Mouse (Mus musculus) granulocyte monocyte progenitor cell, adult 5-6 weeks (primary cell): Measurements from ENCODE around the gene Marveld1. TPM values are rescaled to one million over a fixed set of nuclear protein-coding genes. Genes with fewer than 3 reads are reported as not detected.

Experiments
- ATAC-seq: replicated peaks from 2 replicates; pipeline ENCODE4 v1.8.0; 2016; ENCODE audit warnings: mild to moderate bottlenecking, moderate TSS enrichment, inconsistent platforms; ENCODE audit not compliant: poor library complexity, severe bottlenecking
- total RNA-seq, 2 experiments: library from RNA; stranded (forward) in 1 of 2; stranded (reverse) in 1 of 2; fragments of 200-712, 200-1000 nt in 1 of 2; fragments of >200 nt in 1 of 2; fragmentation: Nextera tagmentation in 1 of 2; gene quantifications; 2 replicates each; pipeline ENCODE4 v1.2.3; 2014 to 2017

Gene Marveld1
- total RNA-seq, 2 experiments from 2014 or later: 13.9 to 15.1 TPM

GRCm38 (mm10) chr19:42169322-42169975 is 22.2 kb downstream of the Marveld1 start:
- ATAC-seq: no peak

- ATAC-seq: peak; percentile 87
These were observed 23.1 kb downstream of the Marveld1 start for GRCm38 (mm10) chr19:42170025-42170969.

- ATAC-seq: peak; percentile 89
These were observed 29.6 kb downstream of the Marveld1 start for GRCm38 (mm10) chr19:42176841-42177240.

GRCm38 (mm10) chr19:42177461-42177860 is 30.3 kb downstream of the Marveld1 start:
- peak; percentile 5; the same call in 1 of the 2 replicates for ATAC-seq

GRCm38 (mm10) chr19:42179356-42179755 is 32.2 kb downstream of the Marveld1 start:
- no peak for ATAC-seq

GRCm38 (mm10) chr19:42182673-42183072 is 35.5 kb downstream of the Marveld1 start:
- no peak for ATAC-seq

- ATAC-seq: no peak
These were observed 42.5 kb downstream of the Marveld1 start for GRCm38 (mm10) chr19:42189735-42190134.

GRCm38 (mm10) chr19:42190494-42190893 is 43.3 kb downstream of the Marveld1 start:
- peak; percentile 67 for ATAC-seq

GRCm38 (mm10) chr19:42193311-42193710 is 46.1 kb downstream of the Marveld1 start:
- ATAC-seq: no peak

- no peak for ATAC-seq
These were observed 49.2 kb downstream of the Marveld1 start for GRCm38 (mm10) chr19:42196378-42196777.

- no peak for ATAC-seq
These were observed 49.9 kb downstream of the Marveld1 start for GRCm38 (mm10) chr19:42197066-42197465.

GRCm38 (mm10) chr19:42198026-42198425 is 50.8 kb downstream of the Marveld1 start:
- ATAC-seq: no peak

Other genes starting within 250 kb of the Marveld1 start
- gene Pgam1, start 235.5 kb upstream of the Marveld1 start, total RNA-seq (2014; fragmentation: Nextera tagmentation): 865 and 869 TPM in 2 replicates
- gene Pgam1, start 235.5 kb upstream of the Marveld1 start, total RNA-seq (2017): 502 and 504 TPM in 2 replicates
- 62.5 and 87.5 TPM in 2 replicates for gene Exosc1, start 214.0 kb upstream of the Marveld1 start, total RNA-seq (2014; fragmentation: Nextera tagmentation)
- gene Exosc1, start 214.0 kb upstream of the Marveld1 start, total RNA-seq (2017): 69.5 and 82.4 TPM in 2 replicates
- gene Zdhhc16, start 213.9 kb upstream of the Marveld1 start, total RNA-seq (2014; fragmentation: Nextera tagmentation): 77.4 and 78.5 TPM in 2 replicates
- gene Zdhhc16, start 213.9 kb upstream of the Marveld1 start, total RNA-seq (2017): 42.4 and 47.2 TPM in 2 replicates
- 56.9 and 59.4 TPM in 2 replicates for gene Mms19, start 166.2 kb upstream of the Marveld1 start, total RNA-seq (2014; fragmentation: Nextera tagmentation)
- 36.2 and 37.4 TPM in 2 replicates for gene Mms19, start 166.2 kb upstream of the Marveld1 start, total RNA-seq (2017)
- 25.4 and 38.5 TPM in 2 replicates for gene Ubtd1, start 165.6 kb upstream of the Marveld1 start, total RNA-seq (2014; fragmentation: Nextera tagmentation)
- gene Ubtd1, start 165.6 kb upstream of the Marveld1 start, total RNA-seq (2017): 6.4 and 9.5 TPM in 2 replicates
- gene Ankrd2, start 111.4 kb upstream of the Marveld1 start, total RNA-seq (2014; fragmentation: Nextera tagmentation): not detected in 2 replicates
- not detected in 2 replicates for gene Ankrd2, start 111.4 kb upstream of the Marveld1 start, total RNA-seq (2017)
- gene Hoga1, start 101.8 kb upstream of the Marveld1 start, total RNA-seq (2014; fragmentation: Nextera tagmentation): not detected in 2 replicates
- not detected in 2 replicates for gene Hoga1, start 101.8 kb upstream of the Marveld1 start, total RNA-seq (2017)
- gene 4933411K16Rik, start 95.2 kb upstream of the Marveld1 start, total RNA-seq (2014; fragmentation: Nextera tagmentation): not detected in 2 replicates
- not detected in 2 replicates for gene 4933411K16Rik, start 95.2 kb upstream of the Marveld1 start, total RNA-seq (2017)
- 1.5 and 2.5 TPM in 2 replicates for gene Morn4, start 61.0 kb upstream of the Marveld1 start, total RNA-seq (2014; fragmentation: Nextera tagmentation)
- 0.09 and 0.72 TPM in 2 replicates for gene Morn4, start 61.0 kb upstream of the Marveld1 start, total RNA-seq (2017)
- gene Pi4k2a, start 56.9 kb upstream of the Marveld1 start, total RNA-seq (2014; fragmentation: Nextera tagmentation): 19.1 and 21.9 TPM in 2 replicates
- gene Pi4k2a, start 56.9 kb upstream of the Marveld1 start, total RNA-seq (2017): 6.7 and 7.1 TPM in 2 replicates
- 9.9 and 12.0 TPM in 2 replicates for gene Avpi1, start 18.3 kb upstream of the Marveld1 start, total RNA-seq (2014; fragmentation: Nextera tagmentation)
- gene Avpi1, start 18.3 kb upstream of the Marveld1 start, total RNA-seq (2017): 4.5 and 10.7 TPM in 2 replicates
- gene Zfyve27, start 16.6 kb downstream of the Marveld1 start, total RNA-seq (2014; fragmentation: Nextera tagmentation): 34.6 and 35.5 TPM in 2 replicates
- 21.1 and 26.4 TPM in 2 replicates for gene Zfyve27, start 16.6 kb downstream of the Marveld1 start, total RNA-seq (2017)
- gene Sfrp5, start 54.9 kb downstream of the Marveld1 start, total RNA-seq (2014; fragmentation: Nextera tagmentation): not detected in 2 replicates
- gene Sfrp5, start 54.9 kb downstream of the Marveld1 start, total RNA-seq (2017): not detected in 2 replicates
- not detected in 2 replicates for gene Golga7b, start 100.2 kb downstream of the Marveld1 start, total RNA-seq (2014; fragmentation: Nextera tagmentation)
- gene Golga7b, start 100.2 kb downstream of the Marveld1 start, total RNA-seq (2017): not detected in 2 replicates